Mouse (Mus musculus) heart, embryonic 12.5 days (tissue): ENCODE results near the gene Ubl4b. TPM values are rescaled to one million over a fixed set of nuclear protein-coding genes. Genes with fewer than 3 reads are reported as not detected.

Experiments
- polyA plus RNA-seq: library from polyadenylated mRNA; unstranded; fragments of >200 nt; fragmentation: Nextera tagmentation; extraction: Ambion mirVana; gene quantifications from 2 replicates; pipeline ENCODE4 v1.2.1, GENCODE M21; 2016

The Ubl4b gene
- polyA plus RNA-seq, 1 experiment from 2014 or later = not detected

Other genes starting within 250 kb of the Ubl4b start
- gene Rbm15, start 221.4 kb downstream of the Ubl4b start, polyA plus RNA-seq = 12.8 TPM in 2 replicates
- gene Kcnc4, start 95.5 kb downstream of the Ubl4b start, polyA plus RNA-seq = 0.12 and 0.15 TPM in 2 replicates
- 3.9 and 4.6 TPM in 2 replicates for gene Slc6a17, start 37.1 kb downstream of the Ubl4b start, polyA plus RNA-seq
- 0.49 and 1.4 TPM in 2 replicates for gene Alx3, start 40.0 kb upstream of the Ubl4b start, polyA plus RNA-seq
- gene Gm10961, start 76.2 kb upstream of the Ubl4b start, polyA plus RNA-seq = not detected in 2 replicates
- gene Strip1, start 76.6 kb upstream of the Ubl4b start, polyA plus RNA-seq = 43.6 and 44.6 TPM in 2 replicates
- 69.3 and 74.0 TPM in 2 replicates for gene Ahcyl1, start 141.5 kb upstream of the Ubl4b start, polyA plus RNA-seq
- 12.7 and 12.8 TPM in 2 replicates for gene Csf1, start 205.4 kb upstream of the Ubl4b start, polyA plus RNA-seq